ENCODE assay signal across 7 mouse cellular contexts in genomic region chr1:74507780-74508179, GRCm38 (mm10). TPM values are rescaled to one million over a fixed set of nuclear protein-coding genes. Genes with fewer than 3 reads are reported as not detected.
DNase-seq lines count a peak whose midpoint lies in the region; ATAC-seq lines count a peak whose summit lies in the region.

No protein-coding gene starts in this region.

- H3K4me3 ChIP-seq in neural tube, embryonic 11.5 days (ENCODE audit: low read depth, low read length) = peak overlapping the region; percentile 86; the same call in 1 of the 2 replicates
- no peak overlapping the region for H3K4me3 ChIP-seq in forebrain, embryonic 11.5 days (ENCODE audit: low read depth, low read length)
- H3K4me3 ChIP-seq in limb, embryonic 15.5 days = no peak overlapping the region

- no peak for DNase-seq in neural tube, embryonic 11.5 days (ENCODE audit: low spot score)
- no peak for DNase-seq in neural tube, embryonic 10.5 days (ENCODE audit: extremely low spot score, low spot score)
- no peak for DNase-seq in forebrain, embryonic 11.5 days (ENCODE audit: low spot score)
- DNase-seq in left cerebral cortex, adult 18-20 months (ENCODE audit: low spot score in 2 of 2) = no peak
- no peak for DNase-seq in lung, postnatal 4 days

- no peaks in the 10 kb centered on the region for H3K9me3 ChIP-seq in neural tube, embryonic 11.5 days (ENCODE audit: control insufficient read depth, low read length)
- H3K9me3 ChIP-seq in forebrain, embryonic 11.5 days (ENCODE audit: control insufficient read depth, low read length) = no peaks in the 10 kb centered on the region
- H3K9me3 ChIP-seq in limb, embryonic 15.5 days = no peaks in the 10 kb centered on the region

- no peaks in the 10 kb centered on the region for H3K27me3 ChIP-seq in neural tube, embryonic 11.5 days (ENCODE audit: control insufficient read depth, insufficient read depth, low read length)
- no peaks in the 10 kb centered on the region for H3K27me3 ChIP-seq in forebrain, embryonic 11.5 days (ENCODE audit: control insufficient read depth, insufficient read depth, low read length)
- no peaks in the 10 kb centered on the region for H3K27me3 ChIP-seq in limb, embryonic 15.5 days

- peaks cover 8% of the 10 kb centered on the region for H3K4me1 ChIP-seq in neural tube, embryonic 11.5 days (ENCODE audit: control insufficient read depth, insufficient read depth, low read length)
- H3K4me1 ChIP-seq in forebrain, embryonic 11.5 days (replicated peaks; ENCODE audit: control insufficient read depth, insufficient read depth, low read length) = peaks cover 8% of the 10 kb centered on the region; the same call in 1 of the 2 replicates
- peaks cover 18% of the 10 kb centered on the region for H3K4me1 ChIP-seq in limb, embryonic 15.5 days

- H3K9ac ChIP-seq in neural tube, embryonic 11.5 days (ENCODE audit: low read length) = no peak overlapping the region
- H3K9ac ChIP-seq in forebrain, embryonic 11.5 days (ENCODE audit: low read length) = peak overlapping the region; percentile 23; the same call in 1 of the 2 replicates
- no peak overlapping the region for H3K9ac ChIP-seq in limb, embryonic 15.5 days

- no peak overlapping the region for H3K4me2 ChIP-seq in neural tube, embryonic 11.5 days (ENCODE audit: low read depth)
- H3K4me2 ChIP-seq in forebrain, embryonic 11.5 days (ENCODE audit: low read depth, low read length, severe bottlenecking) = peak overlapping the region; percentile 85; the same call in 1 of the 2 replicates
- H3K4me2 ChIP-seq in limb, embryonic 15.5 days = peak overlapping the region; percentile 57

- 90% methylated on average over 2 of the region's 2 CpGs for WGBS in neural tube, embryonic 11.5 days
- 95% methylated on average over 2 of the region's 2 CpGs for WGBS in forebrain, embryonic 11.5 days
- 87% methylated on average over 2 of the region's 2 CpGs for WGBS in limb, embryonic 15.5 days

- 0 out of 2 replicates have a peak, but pooled peaks cover 2% of the 10 kb centered on the region for H3K36me3 ChIP-seq in neural tube, embryonic 11.5 days (ENCODE audit: control insufficient read depth, insufficient read depth, low read length)
- no peaks in the 10 kb centered on the region for H3K36me3 ChIP-seq in forebrain, embryonic 11.5 days (ENCODE audit: control insufficient read depth, insufficient read depth, low read length)
- H3K36me3 ChIP-seq in limb, embryonic 15.5 days = no peaks in the 10 kb centered on the region

- no peak for ATAC-seq in neural tube, embryonic 11.5 days (ENCODE audit: insufficient read depth, low FRiP score, low TSS enrichment)
- ATAC-seq in forebrain, embryonic 11.5 days (replicated peaks; ENCODE audit: low FRiP score) = no peak
- no peak for ATAC-seq in limb, embryonic 15.5 days (ENCODE audit: insufficient number of reproducible peaks, low FRiP score, low TSS enrichment, low read depth)
- no peak for ATAC-seq in megakaryocyte progenitor cell, adult 5-6 weeks (replicated peaks; ENCODE audit: poor library complexity)

- H3K27ac ChIP-seq in neural tube, embryonic 11.5 days (ENCODE audit: low read depth, low read length) = no peak overlapping the region
- H3K27ac ChIP-seq in forebrain, embryonic 11.5 days (ENCODE audit: low read depth, low read length) = no peak overlapping the region
- H3K27ac ChIP-seq in limb, embryonic 15.5 days = no peak overlapping the region

RNA-seq across cellular contexts. Expression of gene Cnot9, which starts 1.9 kb away (rescaled TPM):
- 90.2 and 90.5 TPM in 2 replicates for polyA plus RNA-seq in neural tube, embryonic 11.5 days (2014; fragmentation: Nextera tagmentation; extraction: Ambion mirVana)
- polyA plus RNA-seq in forebrain, embryonic 11.5 days (2014; fragmentation: Nextera tagmentation; extraction: Ambion mirVana) = 98.2 and 99.2 TPM in 2 replicates
- 52.7 and 55.8 TPM in 2 replicates for polyA plus RNA-seq in limb, embryonic 15.5 days (2015; fragmentation: Nextera tagmentation; extraction: Ambion mirVana)
- 10 to 100 TPM; 25.7 to 26.5 TPM for total RNA-seq in left cerebral cortex, adult 18-20 months (2021)
- total RNA-seq in megakaryocyte progenitor cell, adult 5-6 weeks (2015) = 58.9 and 65.3 TPM in 2 replicates
- total RNA-seq in megakaryocyte progenitor cell, adult 5-6 weeks (2017) = 70.1 and 87.8 TPM in 2 replicates

RNA-seq across cellular contexts. Expression of gene Plcd4, which starts 34.9 kb away (rescaled TPM):
- 0.72 and 1.3 TPM in 2 replicates for polyA plus RNA-seq in neural tube, embryonic 11.5 days (2014; fragmentation: Nextera tagmentation; extraction: Ambion mirVana)
- 0.41 and 0.75 TPM in 2 replicates for polyA plus RNA-seq in forebrain, embryonic 11.5 days (2014; fragmentation: Nextera tagmentation; extraction: Ambion mirVana)
- polyA plus RNA-seq in limb, embryonic 15.5 days (2015; fragmentation: Nextera tagmentation; extraction: Ambion mirVana) = 0.92 and 1.6 TPM in 2 replicates
- 10 to 100 TPM; 11.5 to 12.7 TPM for total RNA-seq in left cerebral cortex, adult 18-20 months (2021)
- not detected in 2 replicates for total RNA-seq in megakaryocyte progenitor cell, adult 5-6 weeks (2015)
- total RNA-seq in megakaryocyte progenitor cell, adult 5-6 weeks (2017) = not detected in 2 replicates

RNA-seq across cellular contexts. Expression of gene Usp37, which starts 36.3 kb away (rescaled TPM):
- 40.4 and 42.6 TPM in 2 replicates for polyA plus RNA-seq in neural tube, embryonic 11.5 days (2014; fragmentation: Nextera tagmentation; extraction: Ambion mirVana)
- polyA plus RNA-seq in forebrain, embryonic 11.5 days (2014; fragmentation: Nextera tagmentation; extraction: Ambion mirVana) = 50.2 and 54.2 TPM in 2 replicates
- 26.3 and 30.5 TPM in 2 replicates for polyA plus RNA-seq in limb, embryonic 15.5 days (2015; fragmentation: Nextera tagmentation; extraction: Ambion mirVana)
- total RNA-seq in left cerebral cortex, adult 18-20 months (2021) = 10 to 100 TPM; 24.3 to 25.3 TPM
- total RNA-seq in megakaryocyte progenitor cell, adult 5-6 weeks (2015) = 27.7 and 29.5 TPM in 2 replicates
- 30.5 and 42.6 TPM in 2 replicates for total RNA-seq in megakaryocyte progenitor cell, adult 5-6 weeks (2017)
